Mouse (Mus musculus) left cerebral cortex, adult 2 months (tissue): ENCODE measurements around the gene Tssk4. TPM values are rescaled to one million over a fixed set of nuclear protein-coding genes. Genes with fewer than 3 reads are reported as not detected.
A peak's percentile ranks its signal among the peaks of the same experiment; 100 is the strongest.

Source experiments
- DNase-seq, 2 experiments: peaks; one replicate each; pipeline ENCODE4 v3.0.0; 2021 to 2022; ENCODE audit warnings: low spot score in 2 of 2, mixed read lengths in 1 of 2; ENCODE audit errors: extremely low spot score in 1 of 2
- H3K27ac ChIP-seq: fragments of 200-600 bp; 2 replicates; pipeline ENCODE4 v1.8.1; 2022
- H3K4me3 ChIP-seq: fragments of 200-600 bp; 2 replicates; pipeline ENCODE4 v1.8.1; 2022
- CTCF ChIP-seq: fragments of 200-600 bp; IDR thresholded peaks from 2 replicates; pipeline ENCODE4 v1.8.1; 2022; ENCODE audit warnings: antibody characterized with exemption, mild to moderate bottlenecking, moderate library complexity
- intact Hi-C: fragments of 180-260 bp; cut with DNase I; formaldehyde crosslinking; loops from one replicate; pipeline ENCODE4 v1.15.1; 2025
- total RNA-seq, 2 experiments: library from RNA; stranded (reverse); gene quantifications; 2 replicates each; pipeline ENCODE4 v1.2.3; 2021

Tssk4 gene
- total RNA-seq, 2 experiments from 2014 or later: 0.91 to 1.2 TPM

DNA sequence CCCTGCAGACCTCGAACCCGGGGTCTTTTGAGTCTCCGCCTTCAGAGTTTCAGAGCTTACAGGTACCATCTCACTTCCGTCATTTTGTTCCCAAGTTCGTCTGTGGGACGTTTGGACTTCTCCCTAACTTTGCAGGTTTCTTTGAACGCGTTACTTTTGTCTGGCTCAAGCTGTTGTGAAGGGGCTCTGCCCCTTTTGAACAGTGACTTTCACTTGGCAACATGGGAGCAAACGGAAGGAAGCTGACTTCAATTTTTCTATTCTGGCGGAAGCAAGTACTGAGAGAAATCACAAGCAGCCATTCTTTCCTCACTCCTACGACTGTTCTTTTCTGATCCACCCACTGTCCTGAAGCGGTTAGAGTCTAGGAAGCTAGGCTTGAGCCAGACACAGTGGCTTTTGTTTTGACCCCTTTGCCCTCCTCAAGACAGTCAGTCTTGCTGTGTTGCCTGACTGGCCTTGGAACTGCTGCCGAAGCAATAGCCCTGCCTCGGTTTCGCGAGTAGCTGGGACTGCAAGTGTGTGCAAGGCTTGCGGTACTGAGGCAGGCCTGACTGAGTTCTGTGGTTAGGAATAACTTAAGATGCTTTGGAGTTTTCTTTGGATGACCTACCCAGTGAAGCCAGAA is 5.6 kb upstream of the Tssk4 start:
- intact Hi-C loops: no loop called here
- no peak overlapping the region for H3K27ac ChIP-seq
- DNase-seq: no peak
- no peak for TF ChIP-seq CTCF
- H3K4me3 ChIP-seq: peak overlapping the region; percentile 91

DNA sequence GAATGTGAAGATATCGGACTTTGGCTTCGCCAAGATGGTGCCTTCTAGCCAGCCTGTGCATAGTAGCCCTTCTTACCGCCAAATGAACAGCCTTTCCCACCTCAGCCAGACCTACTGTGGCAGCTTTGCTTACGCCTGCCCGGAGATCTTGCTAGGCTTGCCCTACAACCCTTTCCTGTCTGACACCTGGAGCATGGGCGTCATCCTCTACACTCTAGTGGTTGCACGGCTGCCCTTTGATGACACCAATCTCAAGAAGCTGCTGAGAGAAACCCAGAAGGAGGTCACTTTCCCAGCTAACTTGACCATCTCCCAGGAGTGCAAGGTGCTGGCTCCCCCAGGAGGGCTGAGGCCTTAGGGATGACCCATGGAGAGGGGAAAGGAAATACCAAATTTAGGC is 1.5 kb downstream of the Tssk4 start:
- no peak for TF ChIP-seq CTCF
- H3K27ac ChIP-seq: no peak overlapping the region
- H3K4me3 ChIP-seq: no peak overlapping the region
- intact Hi-C loops: no loop called here
- no peak for DNase-seq

DNA sequence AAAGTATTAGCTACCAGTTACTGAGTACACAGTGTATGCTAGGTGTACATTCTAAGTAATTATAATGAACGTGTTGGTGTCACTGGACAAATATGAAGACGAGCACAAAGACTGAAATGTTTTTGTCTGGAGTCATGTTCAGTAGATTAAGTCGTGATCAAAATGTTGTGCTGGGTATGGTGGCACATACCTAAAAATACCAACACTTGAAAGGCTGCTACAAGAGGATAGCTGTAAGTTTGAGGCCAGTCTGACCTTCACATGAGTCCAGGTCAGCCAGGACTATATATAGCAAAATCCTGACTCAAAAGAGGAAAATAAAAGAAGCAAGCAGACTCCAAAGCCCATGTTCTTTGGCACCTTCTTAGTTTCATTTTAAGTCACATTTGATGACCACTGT is 7.0 kb downstream of the Tssk4 start:
- no peak for TF ChIP-seq CTCF
- intact Hi-C loops: no loop called here
- H3K4me3 ChIP-seq: no peak overlapping the region
- no peak for DNase-seq
- no peak overlapping the region for H3K27ac ChIP-seq

DNA sequence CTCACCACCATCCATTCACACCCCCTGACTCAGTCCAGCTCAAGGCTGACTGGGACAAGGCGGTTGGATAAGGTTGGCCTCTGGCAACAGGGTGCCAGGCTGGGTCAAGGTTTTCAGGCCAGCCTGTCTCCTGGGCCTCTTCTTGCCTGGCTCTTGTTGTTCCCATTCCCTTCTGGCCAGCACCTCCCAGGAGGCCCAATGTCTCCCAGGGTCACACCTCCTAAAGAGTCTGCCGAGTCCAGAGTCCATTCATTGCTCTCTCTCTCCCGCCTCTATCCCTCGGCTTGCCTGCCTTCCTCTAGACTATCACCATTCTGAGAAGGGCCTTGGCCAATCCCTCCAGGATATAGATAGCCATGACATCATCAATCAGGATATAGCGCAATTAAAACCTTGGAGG is 8.0 kb downstream of the Tssk4 start:
- intact Hi-C loops: no loop called here
- no peak for TF ChIP-seq CTCF
- DNase-seq: no peak
- no peak overlapping the region for H3K27ac ChIP-seq
- no peak overlapping the region for H3K4me3 ChIP-seq

DNA sequence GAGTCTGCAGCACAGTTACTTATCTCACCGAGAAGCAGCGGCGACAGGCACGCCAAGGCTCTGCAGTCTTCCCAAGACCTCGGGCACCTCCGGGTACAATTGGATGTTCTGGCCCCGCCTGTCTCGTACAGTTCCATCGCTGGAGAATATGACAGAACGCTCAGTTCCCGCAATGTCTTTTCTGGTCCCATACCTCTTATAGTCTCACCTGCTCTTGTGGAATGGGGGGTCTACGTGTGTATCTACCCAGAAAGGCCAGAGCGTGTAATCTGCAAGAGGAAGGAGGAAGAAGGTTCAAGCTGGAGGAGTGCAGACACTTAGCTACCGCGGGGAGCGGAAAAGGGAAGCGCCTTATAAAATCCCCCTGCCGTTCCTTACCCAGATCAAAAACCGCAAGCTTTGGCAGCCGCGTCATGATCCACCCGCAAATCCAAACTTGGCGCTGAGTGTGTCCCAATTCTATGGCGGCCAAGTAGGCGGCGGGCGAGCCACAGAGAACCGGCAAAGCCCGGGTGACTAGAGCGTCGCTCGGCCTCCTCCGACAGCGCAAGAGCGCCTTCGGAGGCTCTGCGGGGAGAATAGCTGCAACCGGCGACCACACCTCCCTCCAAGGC is 10.1 kb downstream of the Tssk4 start, which contains the start of gene Mdp1:
Gene Mdp1, minus strand, starts transcription at position 549 of the 614 bp plus-strand sequence.
- Histone ChIP-seq H3K27ac (peak within 1 kb of the TSS; percentile 86), H3K4me3 (peak within 1 kb of the TSS; percentile 76)
- intact Hi-C loops: loop anchor here (1.0 kb wide), 1 partner anchor 11 kb away; the partner anchor contains the start of gene Gmpr2
- peak; percentile 80 to 81 for DNase-seq
- TF ChIP-seq CTCF: peak; percentile 64

DNA sequence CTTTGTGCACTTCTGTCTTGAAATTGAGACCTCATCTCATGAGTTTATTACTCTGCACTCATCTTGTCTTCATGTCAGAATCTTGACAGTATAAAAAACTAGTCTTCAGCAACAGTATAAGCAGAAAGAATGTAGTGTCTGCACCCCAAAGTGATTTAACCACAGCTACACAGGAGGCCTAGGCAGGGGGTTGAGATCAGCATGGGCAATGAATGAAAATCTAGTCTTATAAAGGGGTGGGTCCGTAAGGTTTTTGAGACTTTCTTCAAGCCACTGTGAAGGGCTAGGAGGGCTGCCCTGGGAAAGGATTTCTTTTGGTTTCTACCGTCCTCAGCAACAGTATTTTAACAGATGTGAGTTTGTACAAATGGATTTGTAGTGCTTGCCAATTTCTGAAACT is 10.7 kb downstream of the Tssk4 start:
- intact Hi-C loops: loop anchor here (1.0 kb wide), 1 partner anchor 11 kb away; the partner anchor contains the start of gene Gmpr2
- H3K27ac ChIP-seq: no peak overlapping the region
- no peak for DNase-seq
- no peak for TF ChIP-seq CTCF
- H3K4me3 ChIP-seq: no peak overlapping the region; the same call in 1 of the 2 replicates

DNA sequence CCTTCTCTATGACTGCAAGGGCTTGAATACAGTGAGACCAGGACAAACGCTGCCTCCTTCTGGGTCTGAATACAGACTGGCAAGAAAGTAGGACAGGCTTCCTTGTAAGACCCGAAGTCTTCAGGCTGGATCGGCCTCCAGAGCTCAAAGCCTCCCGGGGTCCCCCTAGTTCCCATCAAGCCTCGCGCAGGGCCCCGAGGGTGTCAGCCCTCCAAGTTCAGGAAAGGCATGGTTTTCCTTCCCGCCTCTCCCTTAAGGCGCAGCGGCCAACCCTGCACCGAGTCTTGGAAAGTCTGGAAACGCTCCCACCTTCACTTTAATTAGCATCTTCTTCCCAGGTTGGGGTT is 21.5 kb downstream of the Tssk4 start:
- DNase-seq: no peak
- peak overlapping the region; percentile 80 for H3K4me3 ChIP-seq
- TF ChIP-seq CTCF: no peak
- peak overlapping the region; percentile 98 for H3K27ac ChIP-seq
- intact Hi-C loops: loop anchor here (1.0 kb wide), 1 partner anchor 11 kb away; the partner anchor contains the start of gene Mdp1

DNA sequence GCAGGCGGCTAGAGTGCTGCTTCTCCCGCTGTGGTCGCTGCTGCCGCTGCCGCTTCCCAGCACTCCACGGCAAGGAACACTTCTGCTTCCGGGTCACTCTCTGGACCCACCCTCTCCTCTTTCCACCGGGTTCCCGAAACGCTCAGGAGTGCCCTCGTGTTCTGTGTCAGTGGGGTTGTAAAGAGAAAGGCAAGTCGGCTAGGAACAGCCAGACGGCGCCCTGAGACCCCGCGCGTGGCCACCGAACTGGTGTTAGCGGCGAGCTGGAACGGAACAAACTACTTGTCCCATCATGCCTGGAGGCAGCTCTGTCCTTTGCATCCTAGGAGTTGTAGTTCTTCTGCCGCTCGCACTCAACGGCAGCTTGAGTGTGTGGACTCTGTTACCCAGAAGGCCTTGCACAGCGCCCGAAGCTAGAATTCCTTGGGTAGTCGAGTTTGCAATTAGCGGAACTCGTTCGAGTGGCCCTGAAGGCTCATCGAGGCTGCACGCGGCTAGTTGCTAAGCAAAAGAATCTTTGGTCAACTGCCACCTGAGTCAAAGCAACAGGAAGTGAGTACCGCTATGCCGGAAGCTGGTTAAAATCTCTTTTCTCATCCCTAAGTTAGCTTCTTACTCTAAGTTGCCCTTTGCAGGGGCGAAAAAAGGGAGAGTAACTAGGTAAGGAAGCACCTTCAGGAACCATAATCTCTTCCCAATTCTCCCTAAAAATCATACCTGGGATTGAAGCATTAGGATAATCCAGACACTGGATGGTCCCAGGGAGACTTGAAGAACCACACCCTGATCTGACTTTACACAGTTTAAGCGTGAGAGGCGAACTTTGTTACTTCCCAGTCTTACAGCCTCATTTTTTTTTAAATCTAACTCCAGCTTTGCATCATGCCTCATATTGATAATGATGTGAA is 22.1 kb downstream of the Tssk4 start, which contains the start of the genes Gmpr2 and Nedd8:
Gene Gmpr2, plus strand, starts transcription at position 109 of the 908 bp plus-strand sequence.
Gene Nedd8, minus strand, starts transcription at position 292 of the 908 bp plus-strand sequence.
- DNase-seq: peak; percentile 82 to 91
- Histone ChIP-seq H3K4me3 (peak within 1 kb of the TSS; percentile 80), H3K27ac (peak within 1 kb of the TSS; percentile 98)
- no peak; the same call in 1 of the 2 replicates for TF ChIP-seq CTCF
- intact Hi-C loops: loop anchor here (1.0 kb wide), 1 partner anchor 12 kb away; the partner anchor contains the start of gene Mdp1

DNA sequence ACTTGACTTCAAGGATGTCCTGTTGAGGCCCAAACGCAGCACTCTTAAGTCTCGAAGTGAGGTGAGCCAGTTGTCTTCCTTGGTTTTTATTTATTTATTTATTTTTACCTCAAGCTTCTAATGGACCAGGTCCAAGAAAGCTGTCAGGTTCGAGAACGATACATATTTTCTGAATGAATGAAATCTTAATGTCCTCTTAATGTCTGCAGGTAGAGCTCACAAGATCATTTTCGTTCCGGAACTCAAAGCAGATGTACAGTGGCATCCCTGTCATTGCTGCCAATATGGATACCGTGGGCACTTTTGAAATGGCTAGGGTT is 22.7 kb downstream of the Tssk4 start:
- intact Hi-C loops: no loop called here
- DNase-seq: no peak
- peak overlapping the region; percentile 98 for H3K27ac ChIP-seq
- H3K4me3 ChIP-seq: peak overlapping the region; percentile 80
- no peak for TF ChIP-seq CTCF

DNA sequence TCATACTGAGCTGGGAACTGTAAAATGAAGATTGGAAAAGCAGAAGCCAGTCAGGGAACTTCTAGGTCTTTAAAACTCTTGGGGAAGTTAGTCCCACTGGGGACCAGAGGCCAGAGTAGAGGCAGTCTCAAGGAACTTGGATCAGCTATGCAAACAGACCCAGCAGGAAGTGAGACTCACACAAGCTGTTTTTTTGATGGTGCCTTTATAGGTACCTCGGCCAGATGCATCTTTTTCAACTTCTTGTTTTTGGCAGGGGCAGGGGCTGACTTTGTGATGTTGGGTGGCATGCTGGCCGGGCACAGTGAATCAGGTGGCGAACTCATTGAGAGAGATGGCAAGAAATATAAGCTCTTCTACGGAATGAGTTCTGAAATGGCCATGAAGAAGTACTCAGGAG is 27.6 kb downstream of the Tssk4 start:
- intact Hi-C loops: no loop called here

DNA sequence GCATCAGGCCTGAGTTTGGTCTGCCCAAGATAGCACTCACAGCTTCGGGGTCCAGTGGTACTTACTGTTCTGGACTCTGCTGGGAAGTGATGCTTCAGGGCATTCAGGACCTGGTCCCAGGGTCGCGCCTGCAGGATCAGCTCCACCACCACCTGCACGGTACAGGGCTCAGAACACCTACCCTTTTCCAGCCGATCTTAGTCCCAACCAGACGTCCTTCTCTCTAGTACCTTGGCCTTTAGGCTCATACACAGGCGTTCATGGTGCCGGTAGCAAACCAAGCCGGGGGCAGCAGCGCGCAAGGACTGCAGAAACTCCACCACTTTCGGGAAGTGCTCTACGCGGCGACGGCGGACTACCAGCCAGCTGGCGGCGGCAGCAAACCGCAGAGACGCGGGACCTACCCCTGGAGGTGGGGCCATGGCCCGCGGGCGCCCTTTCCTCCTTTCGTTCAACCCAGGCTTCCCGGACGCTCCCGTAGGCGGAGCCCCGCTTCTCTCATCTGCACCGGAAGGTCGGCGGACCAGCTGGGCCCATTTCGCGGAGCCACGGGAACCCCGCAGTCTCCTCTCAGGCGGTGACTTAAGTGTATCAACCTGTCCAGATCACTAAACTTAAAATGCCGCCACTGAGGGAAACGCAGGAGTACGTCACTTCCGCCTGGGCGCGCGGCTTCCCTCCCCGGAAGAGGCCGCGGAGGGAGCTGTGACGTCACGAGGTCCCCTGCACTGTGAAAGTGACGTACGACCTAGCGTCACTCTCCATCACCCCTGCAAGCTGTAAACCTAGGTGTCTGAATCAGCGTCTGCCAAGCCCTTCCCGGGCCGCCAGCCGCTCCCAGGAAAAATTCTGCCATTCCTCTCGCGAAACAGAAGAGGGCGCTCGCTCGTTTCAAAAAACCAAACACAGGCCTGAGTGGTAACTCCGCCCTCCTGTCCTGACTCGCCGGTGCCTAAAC is 31.5 kb downstream of the Tssk4 start, which contains the start of gene Tinf2:
Gene Tinf2, minus strand, starts transcription at position 661 of the 958 bp plus-strand sequence.
- Histone ChIP-seq H3K4me3 (peak within 1 kb of the TSS; percentile 68), H3K27ac (peak within 1 kb of the TSS; percentile 47)
- peak; percentile 81 for TF ChIP-seq CTCF
- peak; percentile 95 for DNase-seq
- intact Hi-C loops: loop anchor here (1.0 to 2.0 kb wide), 2 partner anchors 41 to 62 kb away; partner anchors contain the start of gene Rabggta

More for the DNA sequence above, 27.6 kb downstream of the Tssk4 start:
- TF ChIP-seq CTCF: no peak
- no peak overlapping the region for H3K4me3 ChIP-seq
- H3K27ac ChIP-seq: no peak overlapping the region
- DNase-seq: no peak
